Mouse (Mus musculus) kidney, adult 2 months (tissue): ENCODE data around the gene Rsad1.

Experiments used
- CTCF ChIP-seq: fragments of 200-500 bp; conservative IDR thresholded peaks from 2 replicates; pipeline ENCODE4 v1.5.1; 2011; ENCODE audit warnings: low read depth, mild to moderate bottlenecking, control low read depth, low read length, moderate library complexity, mixed read lengths; ENCODE audit not compliant: insufficient read depth, insufficient read length
- POLR2A ChIP-seq: fragments of 200-500 bp; IDR thresholded peaks from one replicate; pipeline ENCODE4 v1.6.1; 2011; ENCODE audit warnings: low read depth, low read length, control low read depth

DNA sequence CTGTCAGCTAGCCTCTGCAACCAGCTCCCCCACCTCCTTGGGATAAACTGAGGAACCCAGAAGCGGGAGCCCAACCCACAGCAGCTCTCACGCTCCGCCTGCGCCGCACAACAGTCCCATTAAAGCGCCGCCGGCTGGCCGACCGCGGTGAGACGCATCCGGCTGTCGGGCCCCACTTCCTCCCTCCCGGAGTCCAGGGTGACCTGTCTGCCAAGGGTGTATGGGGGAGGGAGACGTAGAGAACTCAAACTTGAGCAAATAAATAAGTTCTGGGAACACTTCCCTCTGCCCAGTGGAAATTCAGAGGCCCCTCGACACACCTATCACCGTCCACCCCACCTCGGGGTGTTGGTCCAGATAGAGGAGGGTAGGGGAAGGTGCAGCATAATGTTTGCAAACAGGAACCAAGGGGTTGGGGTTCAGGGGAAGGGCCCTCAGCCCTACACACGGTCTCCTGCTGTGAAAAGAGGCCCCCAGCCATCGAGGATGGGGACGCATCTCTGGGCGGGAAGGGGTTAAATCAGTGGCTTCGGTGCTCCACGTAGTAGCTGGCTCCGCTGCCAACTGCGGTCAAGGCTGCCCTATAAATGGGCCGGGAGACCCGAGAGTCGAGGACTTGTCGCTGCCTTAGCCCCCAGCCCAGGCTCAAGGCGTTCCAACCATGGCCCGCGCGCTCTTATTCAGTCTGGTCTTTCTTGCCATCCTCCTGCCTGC is 15.5 kb upstream of the Rsad1 start, which contains the start of gene Chad:
- TF ChIP-seq POLR2A (no peak), CTCF (no peak)
